Mouse (Mus musculus): ENCODE results near the gene Setdb1.

- peak; percentile 46; the same call in 1 of the 2 replicates for TF ChIP-seq CTCF (IDR thresholded peaks at IDR 0.05; ENCODE audit: insufficient read depth, low read depth, low read length)
- TF ChIP-seq POLR2A (IDR thresholded peaks at IDR 0.05; ENCODE audit: insufficient read depth, low read depth, low read length) = no peak
Measured at GRCm38 (mm10) chr3:95296103-95296469, 60.9 kb downstream of the Setdb1 start.

All from olfactory bulb, adult 2 months (tissue).